Mouse (Mus musculus) limb, embryonic 14.5 days (tissue): ENCODE measurements around the gene Pecam1. TPM values are rescaled to one million over a fixed set of nuclear protein-coding genes. Genes with fewer than 3 reads are reported as not detected.
"Not testable (repeated sequence)": the region's sequence is repeated elsewhere in the genome, so short reads cannot be mapped to it uniquely, and the experiment has no call there.

ENCODE experiments used
- ATAC-seq: fragments of 200-750 bp; cut with Nextera tagmentation; 2 replicates; pipeline ENCODE4 v1.8.0; 2017; ENCODE audit warnings: low read depth, moderate number of reproducible peaks, moderate TSS enrichment; ENCODE audit not compliant: low FRiP score
- DNase-seq: peaks from one replicate; pipeline ENCODE4 v3.0.0-alpha.2; 2015; ENCODE audit warnings: low spot score
- H3K27ac ChIP-seq: fragments of 300-500 bp; sonication (generic); replicated peaks from 2 replicates; pipeline ENCODE4 v1.5.1; 2014; ENCODE audit warnings: low read depth, mild to moderate bottlenecking, low read length, moderate library complexity, mixed read lengths
- H3K27me3 ChIP-seq: fragments of 300-500 bp; sonication (generic); 2 replicates; pipeline ENCODE4 v1.6.1; 2014; ENCODE audit warnings: low read length, mixed read lengths; ENCODE audit not compliant: control insufficient read depth, insufficient read depth
- H3K36me3 ChIP-seq: fragments of 300-500 bp; sonication (generic); 2 replicates; pipeline ENCODE4 v1.6.1; 2014; ENCODE audit warnings: mild to moderate bottlenecking, low read length, moderate library complexity, mixed read lengths; ENCODE audit not compliant: control insufficient read depth, insufficient read depth
- H3K4me1 ChIP-seq: fragments of 300-500 bp; sonication (generic); 2 replicates; pipeline ENCODE4 v1.6.1; 2014; ENCODE audit warnings: antibody characterized with exemption, low read length, mixed read lengths; ENCODE audit not compliant: control insufficient read depth, insufficient read depth
- H3K4me2 ChIP-seq: fragments of 300-500 bp; sonication (generic); replicated peaks from 2 replicates; pipeline ENCODE4 v1.6.1; 2014; ENCODE audit warnings: low read depth, mild to moderate bottlenecking, low read length, moderate library complexity; ENCODE audit not compliant: severe bottlenecking
- H3K4me3 ChIP-seq: fragments of 300-500 bp; sonication (generic); replicated peaks from 2 replicates; pipeline ENCODE4 v1.5.1; 2014; ENCODE audit warnings: low read length
- H3K9ac ChIP-seq: fragments of 300-500 bp; sonication (generic); 2 replicates; pipeline ENCODE4 v1.6.1; 2014; ENCODE audit warnings: mild to moderate bottlenecking, low read depth, low read length, moderate library complexity; ENCODE audit not compliant: severe bottlenecking
- H3K9me3 ChIP-seq: fragments of 300-500 bp; sonication (generic); 2 replicates; pipeline ENCODE4 v1.6.1; 2016; ENCODE audit warnings: low read length; ENCODE audit not compliant: control insufficient read depth
- POLR2A ChIP-seq: fragments of 200-500 bp; IDR thresholded peaks from 2 replicates; pipeline ENCODE4 v1.8.0; 2012; ENCODE audit warnings: inconsistent platforms, mild to moderate bottlenecking, moderate library complexity, borderline replicate concordance; ENCODE audit not compliant: insufficient read depth, insufficient read length; ENCODE audit errors: extremely low read depth
- WGBS: fragments of 180-500 bp; shearing (Covaris S2); extraction: QIAGEN DNeasy Blood & Tissue Kit; methylation state at CpG from one replicate; pipeline ENCODE4 v1.1.7; 2014; 5-methylcytosine and 5-hydroxymethylcytosine counted together
- polyA plus RNA-seq, 2 experiments: library from polyadenylated mRNA; depleted of rRNA in 1 of 2; stranded (reverse) in 1 of 2; unstranded in 1 of 2; fragments of >200 nt; fragmentation: Nextera tagmentation in 1 of 2; extraction: Ambion mirVana in 1 of 2; gene quantifications; 2 replicates each; pipeline versions ENCODE4 v1.2.1 to v1.2.3; 2012 to 2014

Pecam1 gene
- polyA plus RNA-seq, 2 experiments, result 39.0 to 44.2 TPM

GRCm38 (mm10) chr11:106782841-106783764 is 32.7 kb upstream of the Pecam1 start:
- no peak overlapping the region for H3K9ac ChIP-seq
- H3K4me2 ChIP-seq, result no peak overlapping the region
- H3K27me3 ChIP-seq, result no peaks in the 10 kb centered on the region
- H3K4me3 ChIP-seq, result no peak overlapping the region
- H3K27ac ChIP-seq, result no peak overlapping the region
- no peak for DNase-seq
- H3K9me3 ChIP-seq, result no peaks in the 10 kb centered on the region
- WGBS, result 77% methylated on average over 9 of the region's 9 CpGs
- H3K36me3 ChIP-seq, result peaks cover 73% of the 10 kb centered on the region
- ATAC-seq, result no peak
- no peak for TF ChIP-seq POLR2A
- H3K4me1 ChIP-seq, result peaks cover 13% of the 10 kb centered on the region

- not testable (repeated sequence) for ATAC-seq, H3K9me3 ChIP-seq, DNase-seq, H3K9ac ChIP-seq, H3K4me3 ChIP-seq, H3K27ac ChIP-seq, H3K27me3 ChIP-seq, H3K4me2 ChIP-seq
- Histone ChIP-seq H3K36me3 (peaks cover 73% of the 10 kb centered on the region), H3K4me1 (peaks cover 13% of the 10 kb centered on the region)
- WGBS, result 86% methylated on average over 7 of the region's 7 CpGs
Measured at GRCm38 (mm10) chr11:106782271-106782670, 31.8 kb upstream of the Pecam1 start.

GRCm38 (mm10) chr11:106780590-106781220 is 30.3 kb upstream of the Pecam1 start:
- Histone ChIP-seq H3K4me3 (no peak overlapping the region), H3K4me1 (peaks cover 6% of the 10 kb centered on the region), H3K36me3 (peaks cover 66% of the 10 kb centered on the region), H3K4me2 (no peak overlapping the region), H3K9ac (no peak overlapping the region), H3K9me3 (no peaks in the 10 kb centered on the region), H3K27ac (no peak overlapping the region), H3K27me3 (no peaks in the 10 kb centered on the region)
- WGBS, result 72% methylated on average over 6 of the region's 6 CpGs
- DNase-seq, result no peak
- no peak for TF ChIP-seq POLR2A
- no peak for ATAC-seq

GRCm38 (mm10) chr11:106780089-106780425 is 29.6 kb upstream of the Pecam1 start:
- Histone ChIP-seq H3K9me3 (no peaks in the 10 kb centered on the region), H3K4me2 (no peak overlapping the region; the same call in 1 of the 2 replicates), H3K27ac (peak overlapping the region; percentile 97), H3K36me3 (peaks cover 66% of the 10 kb centered on the region), H3K4me1 (no peaks in the 10 kb centered on the region), H3K4me3 (no peak overlapping the region), H3K27me3 (no peaks in the 10 kb centered on the region), H3K9ac (no peak overlapping the region)
- ATAC-seq, result no peak
- 64% methylated on average over 4 of the region's 4 CpGs for WGBS
- DNase-seq, result no peak
- no peak for TF ChIP-seq POLR2A

GRCm38 (mm10) chr11:106779388-106780088 is 29.1 kb upstream of the Pecam1 start, which contains the start of gene Polg2:
Gene Polg2 (minus strand): TSS chr11:106779537.
- Histone ChIP-seq H3K9me3 (no peaks in the 10 kb centered on the region), H3K27me3 (no peaks in the 10 kb centered on the region), H3K36me3 (peaks cover 66% of the 10 kb centered on the region), H3K9ac (peak within 1 kb of the TSS; percentile 91), H3K4me3 (peak within 1 kb of the TSS; percentile 77), H3K4me1 (no peaks in the 10 kb centered on the region), H3K4me2 (peak within 1 kb of the TSS; percentile 71), H3K27ac (peak within 1 kb of the TSS; percentile 97)
- TF ChIP-seq POLR2A, result peak; percentile 64; the same call in 1 of the 2 replicates
- WGBS, result 3% methylated on average over 26 of the region's 30 CpGs
- ATAC-seq (peak; percentile 98), DNase-seq (peak; percentile 95)
